Mouse (Mus musculus) right cerebral cortex, postnatal 25 days (tissue): Measurements from ENCODE around the gene Cdh15.
A peak's percentile ranks its signal among the peaks of the same experiment; 100 is the strongest.

Experiments
- DNase-seq: peaks from one replicate; pipeline ENCODE4 v3.0.0; 2022

Gene Cdh15

GRCm38 (mm10) chr8:122896317-122896716 lies 48.6 kb downstream of the Cdh15 start:
- DNase-seq = no peak

- no peak for DNase-seq
These were observed 49.4 kb downstream of the Cdh15 start for GRCm38 (mm10) chr8:122897200-122897599.

- no peak for DNase-seq
These were observed 50.3 kb downstream of the Cdh15 start for GRCm38 (mm10) chr8:122898018-122898417.

GRCm38 (mm10) chr8:122898473-122898872 lies 50.7 kb downstream of the Cdh15 start:
- no peak for DNase-seq

- DNase-seq = no peak
These were observed 51.3 kb downstream of the Cdh15 start for GRCm38 (mm10) chr8:122899085-122899484.

- DNase-seq = no peak
These were observed 53.7 kb downstream of the Cdh15 start for GRCm38 (mm10) chr8:122901476-122901875.

- no peak for DNase-seq
These were observed 54.2 kb downstream of the Cdh15 start for GRCm38 (mm10) chr8:122901892-122902515.

GRCm38 (mm10) chr8:122902581-122902980 lies 54.8 kb downstream of the Cdh15 start:
- DNase-seq = no peak

- no peak for DNase-seq
These were observed 55.2 kb downstream of the Cdh15 start for GRCm38 (mm10) chr8:122903002-122903401.

- DNase-seq = no peak
These were observed 56.7 kb downstream of the Cdh15 start for GRCm38 (mm10) chr8:122904496-122904895.

GRCm38 (mm10) chr8:122905346-122905745 lies 57.6 kb downstream of the Cdh15 start:
- no peak for DNase-seq

GRCm38 (mm10) chr8:122906463-122907021 lies 58.8 kb downstream of the Cdh15 start:
- DNase-seq = peak; percentile 86

GRCm38 (mm10) chr8:122912150-122912549 lies 64.4 kb downstream of the Cdh15 start:
- DNase-seq = no peak

GRCm38 (mm10) chr8:122912871-122913270 lies 65.1 kb downstream of the Cdh15 start:
- no peak for DNase-seq

GRCm38 (mm10) chr8:122916766-122917165 lies 69.0 kb downstream of the Cdh15 start:
- DNase-seq = no peak
